Mouse (Mus musculus) embryonic fibroblast, embryonic 13.5 days (primary cell): ENCODE results near the gene Cbarp.

Experiments used
- CTCF ChIP-seq: IDR thresholded peaks from 2 replicates; pipeline ENCODE4 v1.5.1; 2011; ENCODE audit warnings: mild to moderate bottlenecking, control low read depth, low read length, moderate library complexity, borderline replicate concordance; ENCODE audit not compliant: insufficient read depth
- POLR2A ChIP-seq: IDR thresholded peaks from 2 replicates; pipeline ENCODE4 v1.6.1; 2011; ENCODE audit warnings: low read depth, mild to moderate bottlenecking, control low read depth, low read length, moderate library complexity

DNA sequence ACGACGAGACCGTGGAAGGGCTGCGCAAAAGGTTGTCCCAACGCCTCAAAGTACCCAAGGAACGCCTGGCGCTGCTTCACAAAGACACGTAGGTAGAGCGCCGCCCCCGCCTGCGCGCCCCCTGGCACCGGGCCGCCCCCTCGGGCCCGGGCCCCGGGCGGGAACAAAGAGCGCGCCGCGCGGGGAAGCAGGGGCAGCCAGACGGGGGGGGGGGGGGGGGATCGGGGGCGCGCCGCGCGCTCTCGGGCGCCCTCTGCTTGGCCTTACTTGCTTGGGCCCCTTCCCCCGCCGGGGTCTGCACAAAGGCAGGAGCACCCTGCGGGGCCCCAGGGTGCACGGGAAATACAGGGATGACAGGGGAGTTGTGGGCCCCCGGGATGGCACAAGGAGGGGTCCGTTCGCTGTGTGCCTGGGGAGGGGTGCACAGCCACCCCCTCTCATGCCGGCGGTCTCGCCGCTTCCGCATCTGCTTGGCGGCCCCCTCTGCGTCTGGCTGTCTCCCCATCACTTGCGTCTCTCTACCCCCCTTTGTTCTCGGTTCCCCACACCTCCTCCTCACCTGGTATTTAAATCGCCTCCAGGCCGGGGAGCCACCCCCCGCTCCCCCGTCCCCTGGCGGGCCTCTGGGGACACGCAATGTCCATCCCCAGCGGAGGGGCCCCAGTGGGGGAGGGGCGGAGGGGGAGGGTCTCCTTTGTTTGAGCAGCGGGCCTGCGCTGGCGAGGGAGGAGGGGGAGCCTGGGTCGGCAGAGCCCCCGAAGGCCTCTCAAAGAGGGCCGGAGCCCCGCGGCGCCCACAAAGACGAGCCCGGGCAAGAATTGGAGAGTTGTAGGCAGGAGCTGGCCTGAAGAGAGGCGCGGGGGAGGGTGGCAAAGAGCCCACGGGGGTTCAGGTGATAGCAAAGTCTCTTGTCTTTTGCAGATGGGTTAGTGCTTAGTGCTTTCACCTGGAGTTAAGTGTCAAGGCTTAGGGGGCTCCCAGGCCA, 9.9 kb upstream of the Cbarp start:
- TF ChIP-seq POLR2A (no peak; the same call in none of the 2 replicates), CTCF (no peak)
